Mouse (Mus musculus) yolk sac, embryonic 10.5 days (tissue): ENCODE measurements at regions not wholly inside any gene's neighbourhood (a gene's known extent, or its start where the extent isn't known, plus 50 kb on each side); places are given as distances from the start of the nearest gene placed in this dataset.

Source experiments
- DNase-seq: peaks from one replicate; pipeline ENCODE4 v3.0.0-alpha.2; 2017; ENCODE audit warnings: low spot score

DNA sequence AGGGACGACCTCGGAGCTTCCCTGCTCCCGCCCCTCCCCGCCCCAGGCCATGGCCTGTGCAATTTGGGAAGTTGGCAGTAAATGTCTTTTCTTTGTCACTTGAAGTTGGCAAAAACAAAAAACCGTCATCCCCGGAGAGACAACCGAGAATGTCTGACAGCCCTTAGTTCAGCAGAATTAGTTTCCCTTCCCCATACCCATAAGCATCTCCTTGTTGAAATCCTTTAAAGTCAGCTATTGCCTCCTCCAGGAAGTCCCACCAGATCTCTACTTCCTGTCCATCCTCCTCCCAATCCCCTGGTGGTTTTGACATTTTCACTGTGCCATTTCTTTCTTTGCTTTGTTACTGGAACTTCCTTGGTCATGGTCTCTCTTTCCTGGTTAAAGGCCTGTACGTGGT, 54.8 kb downstream of the Foxb1 start:
- DNase-seq: no peak

DNA sequence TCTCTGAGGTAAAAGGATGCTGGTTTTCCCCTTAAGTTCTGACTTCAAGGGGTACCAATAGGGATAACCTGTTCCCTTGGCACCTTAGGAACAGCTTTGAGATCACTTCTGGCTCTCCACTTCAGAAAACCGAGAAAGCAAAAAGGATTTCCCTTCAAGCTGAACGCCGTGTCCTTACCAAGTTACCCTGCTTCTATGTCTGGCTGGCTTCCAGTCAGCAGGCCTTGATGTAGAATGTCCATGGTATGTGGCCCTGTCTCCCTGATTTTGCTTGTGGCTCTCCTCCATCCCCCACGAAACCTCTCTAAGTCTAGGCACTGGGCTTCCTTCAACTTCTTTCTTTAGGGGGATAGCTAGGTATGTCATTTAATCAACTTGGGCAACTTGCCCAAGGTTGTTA, 55.7 kb downstream of the Foxb1 start:
- no peak for DNase-seq

DNA sequence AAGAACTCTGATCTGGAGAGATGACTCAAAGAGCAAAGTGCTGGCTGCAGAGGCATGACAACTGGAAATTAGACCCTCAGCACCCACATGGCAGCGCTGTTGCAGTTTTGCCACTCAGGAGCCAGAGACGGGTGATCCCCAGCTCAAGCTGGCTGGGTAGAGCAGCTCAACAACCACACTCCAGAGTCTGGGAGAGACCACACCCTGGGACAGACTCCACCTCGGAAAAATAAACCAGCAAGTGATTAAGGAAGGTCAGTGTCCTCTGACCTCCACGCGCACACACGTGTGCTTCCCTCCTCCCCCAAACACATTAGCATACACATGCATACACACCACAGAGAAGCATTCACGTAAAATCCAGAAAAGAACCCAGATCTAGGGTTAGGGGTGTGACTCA, 57.0 kb downstream of the Foxb1 start:
- DNase-seq: no peak

DNA sequence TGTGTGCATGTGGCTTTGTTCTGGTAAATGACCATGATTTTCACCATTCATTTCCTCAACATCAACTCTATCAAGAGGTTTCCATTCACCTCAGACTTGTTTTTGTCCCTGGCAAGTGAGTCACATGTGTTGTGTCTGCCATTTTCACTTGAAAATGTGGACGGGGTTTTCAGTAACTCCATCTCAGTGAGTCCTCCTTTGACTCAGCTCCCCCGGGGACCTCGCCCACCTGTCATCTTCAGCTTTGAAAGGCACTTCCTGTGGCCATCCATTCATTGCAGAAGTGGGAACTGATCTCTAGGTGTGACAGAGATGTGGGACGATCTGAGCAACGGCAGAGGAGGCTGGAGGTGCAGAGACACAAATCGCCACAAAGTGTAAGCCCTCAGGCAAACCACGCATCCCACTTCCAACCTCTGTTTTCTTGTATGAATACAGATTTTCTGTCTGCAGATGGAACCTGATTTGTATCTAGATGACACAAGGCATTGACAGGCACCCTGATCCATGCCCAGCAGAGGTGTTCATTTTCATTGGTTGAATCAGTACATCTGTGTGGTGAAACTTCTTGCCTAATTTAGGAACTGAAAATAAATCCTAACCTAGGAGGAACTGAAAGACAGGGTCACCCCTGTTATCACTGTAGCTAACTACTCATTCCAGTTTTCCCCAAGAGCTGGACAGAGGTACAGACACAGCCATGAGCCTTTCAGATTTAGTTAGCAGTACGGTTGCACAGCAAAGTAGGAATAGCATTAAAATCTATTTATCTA, 58.4 kb downstream of the Foxb1 start:
- DNase-seq: no peak

DNA sequence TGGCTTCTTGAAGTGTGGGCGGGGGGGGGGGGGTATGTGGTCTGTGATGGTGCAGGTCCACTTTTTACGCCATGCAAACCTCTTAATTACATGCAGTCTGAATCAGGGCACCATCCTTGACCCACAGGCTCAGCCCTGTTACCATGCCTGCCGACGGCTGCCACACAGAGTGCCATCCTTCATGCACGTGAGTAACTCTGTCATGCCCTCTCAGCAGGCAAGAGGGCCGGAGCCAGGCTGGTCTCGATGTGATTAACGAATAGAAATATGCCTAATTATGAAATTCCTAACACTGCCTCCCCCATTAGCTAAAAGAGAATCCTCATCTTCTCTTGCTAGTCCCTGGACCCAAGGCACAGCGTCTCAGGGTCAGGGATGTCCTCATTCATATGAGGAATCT, 60.0 kb downstream of the Foxb1 start:
- DNase-seq: no peak

DNA sequence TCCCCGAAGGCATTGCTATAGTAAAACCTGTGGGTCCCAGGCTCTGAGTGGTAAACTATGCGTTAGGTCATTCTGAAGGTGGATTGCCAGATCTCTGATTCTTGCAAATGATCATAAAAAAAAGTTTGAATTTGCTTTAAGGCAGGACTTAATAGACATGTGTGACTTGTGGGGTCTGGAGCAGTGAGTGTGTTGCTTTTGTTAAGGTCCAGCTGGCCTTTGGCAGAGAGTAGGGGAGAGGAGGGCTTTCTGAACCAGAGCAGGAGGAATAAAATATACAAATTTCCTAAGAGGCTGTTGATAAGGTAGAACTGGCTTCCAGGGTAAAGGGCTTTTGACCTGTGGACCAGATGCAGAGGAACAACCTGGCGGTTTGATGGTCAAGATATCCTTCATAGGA, 69.0 kb downstream of the Foxb1 start:
- no peak for DNase-seq

DNA sequence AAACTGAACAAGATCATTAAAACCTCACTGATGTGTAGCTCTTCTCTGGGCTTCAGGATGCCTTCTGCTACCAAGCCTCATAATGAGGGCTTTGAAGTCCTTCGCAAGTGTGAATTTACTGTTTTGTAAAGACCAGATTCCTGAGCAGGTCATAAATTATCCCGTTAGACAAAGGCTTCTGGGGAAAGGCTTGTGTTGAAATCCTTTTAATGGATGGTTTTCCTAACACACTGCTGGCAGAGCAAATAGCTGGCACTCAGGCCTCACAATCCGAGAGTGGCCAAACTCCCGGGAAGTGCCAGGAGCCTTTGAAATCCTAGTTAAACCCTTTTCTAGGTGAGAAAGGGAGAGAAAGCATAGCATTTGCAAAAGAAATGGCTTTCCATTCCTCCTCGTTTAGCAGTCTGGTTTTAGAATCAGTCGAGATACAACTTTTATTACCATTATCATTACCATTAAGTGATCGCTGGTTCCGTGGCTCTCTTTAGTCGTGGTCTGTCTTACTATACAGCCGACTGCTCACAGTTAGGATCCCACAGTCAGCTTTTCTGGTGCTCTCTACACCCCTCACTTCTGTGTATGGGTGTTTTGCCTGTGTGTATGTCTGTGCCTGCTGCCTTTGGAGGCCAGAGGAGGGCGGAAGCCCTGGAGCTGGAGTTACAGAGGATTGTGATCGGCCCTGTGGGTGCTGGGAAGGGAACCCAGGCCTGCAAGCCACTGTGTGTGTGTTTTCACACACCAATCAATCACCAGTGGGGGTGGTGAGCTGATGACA, 73.2 kb downstream of the Foxb1 start:
- peak; percentile 35 for DNase-seq

DNA sequence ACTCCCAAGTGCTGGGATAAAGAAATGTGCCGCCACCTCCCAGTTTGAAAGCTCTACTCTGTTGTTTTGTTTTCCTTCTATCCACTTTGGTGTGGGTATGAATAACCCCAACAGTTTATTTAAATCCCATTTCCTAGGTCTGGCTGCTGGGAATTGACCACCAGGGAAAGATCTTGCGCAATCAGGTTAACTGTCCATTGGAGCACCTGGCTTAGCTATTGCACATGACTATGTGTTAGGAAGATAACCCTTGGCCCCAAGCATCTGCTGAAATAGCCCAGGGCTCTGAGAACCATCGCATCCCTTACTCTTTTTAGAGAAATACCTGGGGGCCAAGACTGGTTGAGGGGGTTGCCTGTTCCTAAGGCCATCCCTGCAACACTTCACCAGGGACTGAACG, 74.0 kb downstream of the Foxb1 start:
- DNase-seq: peak; percentile 78

DNA sequence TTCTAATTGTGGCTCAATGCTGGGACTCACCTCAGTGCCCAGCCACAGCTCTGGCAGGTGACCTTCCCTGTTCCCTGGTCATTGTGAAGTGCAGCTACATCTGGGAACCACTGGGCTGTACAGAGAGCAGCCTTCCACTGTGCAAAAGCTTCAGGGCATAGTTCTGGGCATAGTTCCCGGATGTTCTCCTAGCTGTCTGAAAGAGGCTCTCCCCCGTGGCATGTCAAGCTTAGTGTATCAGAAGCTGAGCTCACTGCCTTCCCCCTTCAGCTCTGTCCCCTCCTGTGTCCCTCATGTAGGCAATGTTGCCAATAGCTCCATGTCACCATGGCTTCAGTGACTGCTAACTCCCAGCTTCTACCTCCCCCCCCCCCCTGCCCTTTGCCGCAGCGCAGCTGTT, 75.1 kb downstream of the Foxb1 start:
- DNase-seq: no peak

DNA sequence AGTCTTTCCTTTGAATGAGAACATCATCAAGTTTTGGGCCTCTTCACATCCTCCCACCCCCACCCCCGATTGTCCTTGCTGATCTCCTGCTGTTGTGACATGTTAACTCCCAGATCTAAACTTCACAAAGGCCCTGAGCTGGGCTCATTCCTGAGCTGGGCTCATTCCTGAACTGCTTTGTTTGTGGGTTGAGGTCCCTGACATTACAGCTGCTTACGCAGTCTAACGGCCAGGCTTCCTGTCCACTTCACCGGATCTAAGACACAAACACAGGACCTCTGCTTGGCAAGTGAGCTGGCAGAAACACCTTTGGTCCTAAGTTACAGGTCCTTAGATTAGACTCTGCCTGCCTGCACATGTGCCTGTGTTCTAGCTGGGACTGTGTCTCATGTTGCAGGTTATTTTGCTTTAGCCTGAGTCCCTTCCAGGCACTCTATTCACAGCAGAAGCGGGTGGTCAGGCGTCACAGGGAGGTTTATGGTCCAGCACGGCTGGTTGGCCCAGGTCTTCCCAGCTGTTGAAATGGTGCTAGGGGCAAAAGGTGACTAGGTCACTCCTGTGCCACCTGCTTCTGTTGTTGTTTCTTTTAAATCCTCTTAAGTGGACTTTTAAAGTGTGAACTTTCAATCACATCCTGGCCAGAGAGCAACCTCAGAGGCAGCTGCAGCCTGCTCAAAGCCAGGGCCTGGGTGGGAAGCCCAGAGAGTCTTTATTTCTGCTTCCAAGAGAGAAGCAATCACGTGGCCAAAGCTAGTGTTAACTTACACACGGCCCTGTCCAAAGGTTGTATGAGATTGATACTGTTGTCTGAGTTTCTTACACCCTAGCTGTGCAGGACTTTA, 79.1 kb downstream of the Foxb1 start:
- DNase-seq: peak; percentile 74

DNA sequence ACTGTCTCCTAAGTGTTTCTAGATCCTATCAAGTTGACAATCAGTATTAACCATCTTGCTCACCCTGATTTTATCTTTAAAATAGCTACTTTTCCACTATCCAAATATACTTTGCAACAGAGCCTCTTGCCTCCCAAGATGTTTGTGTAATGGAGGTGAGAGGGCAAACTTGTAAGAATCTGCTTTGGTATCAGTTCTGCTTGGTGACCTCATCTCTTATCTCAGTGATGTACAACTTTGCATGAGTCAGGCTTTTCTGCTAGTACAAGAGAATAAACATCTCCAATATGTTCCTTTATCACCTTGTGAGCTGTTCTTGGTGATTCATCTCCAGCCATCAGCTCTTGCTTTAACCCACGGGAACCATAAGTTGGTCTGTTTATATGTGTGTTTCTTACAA, 82.1 kb downstream of the Foxb1 start:
- DNase-seq: peak; percentile 52

DNA sequence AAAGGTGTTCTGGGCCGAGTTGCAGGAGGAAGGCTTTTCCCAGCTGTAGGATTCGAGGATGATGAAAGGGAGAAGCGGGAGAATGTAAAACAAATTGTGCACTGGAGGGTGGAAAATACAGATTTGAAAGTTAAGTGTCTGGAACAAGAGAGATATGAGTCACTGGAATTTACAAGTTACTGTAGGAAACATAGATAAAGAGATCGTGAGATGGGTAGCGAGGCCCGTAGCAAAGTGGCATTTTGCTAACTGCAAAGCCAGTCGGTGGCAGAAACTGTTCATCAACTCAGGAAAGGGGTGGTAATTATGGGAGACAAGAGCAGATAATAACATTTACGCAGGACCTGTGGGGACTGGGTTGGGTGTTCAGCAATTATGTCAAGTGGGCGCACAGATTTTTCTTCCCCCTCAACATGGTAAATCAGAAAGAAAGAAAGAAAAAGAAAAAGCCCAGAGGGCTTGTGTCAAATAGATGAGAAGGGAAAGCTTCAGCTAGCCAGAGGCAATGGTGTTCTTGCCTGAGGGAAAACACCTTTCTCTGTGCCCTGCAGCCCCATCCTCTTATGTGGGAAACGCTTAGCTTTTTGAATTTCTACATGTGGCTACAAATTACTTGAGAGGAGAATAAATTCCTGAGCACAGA, 87.2 kb downstream of the Foxb1 start:
- DNase-seq: no peak

DNA sequence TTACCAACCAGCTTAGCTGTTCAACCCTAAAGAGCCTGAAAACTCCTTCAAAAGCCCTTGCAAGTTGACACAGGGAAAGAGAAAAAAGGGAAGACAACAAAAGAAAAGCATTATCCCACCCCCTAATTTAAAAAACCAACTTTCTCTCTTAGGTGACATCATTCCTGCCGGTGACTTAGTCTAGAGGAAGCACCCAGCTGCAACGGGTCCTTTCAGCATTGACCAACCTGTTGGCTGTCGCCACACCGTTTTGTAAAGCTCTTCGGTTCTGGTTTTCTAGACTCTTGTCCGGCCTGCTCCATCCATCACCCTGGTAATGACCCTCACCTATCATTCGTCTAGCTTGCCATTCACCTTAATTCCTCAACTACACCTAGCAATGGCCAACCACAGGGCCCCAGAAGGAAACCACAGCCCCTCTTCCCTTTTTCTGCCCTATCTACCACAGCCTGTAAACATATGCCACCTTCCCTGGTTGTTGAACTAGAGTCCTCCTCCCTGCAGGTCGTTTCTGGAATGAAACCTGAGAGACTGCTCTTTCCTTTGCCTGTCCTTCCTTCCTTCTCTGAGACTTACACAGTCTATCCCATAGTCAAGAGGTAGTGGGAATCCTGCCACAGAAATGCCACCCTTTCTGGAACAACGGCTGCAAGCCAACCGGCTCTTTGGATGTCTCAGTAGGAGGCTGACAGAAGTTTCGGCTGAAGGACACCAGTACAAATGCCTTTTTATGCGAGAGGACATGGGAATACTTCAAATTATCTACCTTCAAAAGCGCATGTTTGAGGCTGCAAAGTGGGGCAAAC, 87.9 kb downstream of the Foxb1 start:
- no peak for DNase-seq

DNA sequence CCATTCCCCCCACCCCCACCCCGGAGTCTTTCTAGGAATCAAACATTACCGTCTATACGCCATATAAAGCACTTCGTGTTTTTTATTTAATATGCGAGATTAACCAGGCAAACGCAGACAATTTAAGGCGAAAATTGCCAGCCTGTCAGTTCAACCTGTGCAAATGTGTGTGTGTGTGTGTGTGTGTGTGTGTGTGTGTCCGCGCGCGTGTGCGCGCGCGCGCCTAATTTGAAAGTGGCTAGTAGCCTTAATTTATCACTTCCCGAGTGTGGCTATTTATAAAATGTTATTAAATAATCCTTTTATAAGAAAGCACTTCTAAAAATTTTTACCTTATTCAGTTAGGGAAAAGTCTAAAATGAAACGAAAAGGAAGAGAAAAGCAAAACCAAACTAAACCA, 89.5 kb downstream of the Foxb1 start:
- no peak for DNase-seq

DNA sequence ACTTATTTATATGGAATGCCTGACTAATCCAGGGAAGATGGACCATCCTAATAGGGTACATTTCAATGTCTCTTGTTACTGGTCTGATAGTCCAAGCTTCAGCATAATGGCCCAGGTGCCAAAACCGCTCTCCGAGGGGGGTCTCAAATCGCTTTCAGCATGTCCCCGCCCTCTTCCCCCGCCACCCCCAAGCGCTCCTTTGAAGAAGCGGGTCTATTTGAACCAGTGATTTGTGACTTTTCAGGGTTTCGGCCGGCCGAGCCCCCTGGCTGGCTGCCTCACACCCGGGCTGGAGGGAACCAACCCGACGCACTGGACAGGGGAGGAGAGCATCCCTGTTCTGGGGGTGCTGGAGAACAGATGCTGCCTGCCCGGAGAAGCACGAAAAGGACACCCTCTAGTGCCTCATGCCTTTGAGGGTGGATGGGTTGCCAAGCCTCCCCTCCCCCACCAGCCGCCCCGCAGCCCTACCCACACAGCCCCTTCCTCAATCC, 90.1 kb downstream of the Foxb1 start:
- peak; percentile 30 for DNase-seq

DNA sequence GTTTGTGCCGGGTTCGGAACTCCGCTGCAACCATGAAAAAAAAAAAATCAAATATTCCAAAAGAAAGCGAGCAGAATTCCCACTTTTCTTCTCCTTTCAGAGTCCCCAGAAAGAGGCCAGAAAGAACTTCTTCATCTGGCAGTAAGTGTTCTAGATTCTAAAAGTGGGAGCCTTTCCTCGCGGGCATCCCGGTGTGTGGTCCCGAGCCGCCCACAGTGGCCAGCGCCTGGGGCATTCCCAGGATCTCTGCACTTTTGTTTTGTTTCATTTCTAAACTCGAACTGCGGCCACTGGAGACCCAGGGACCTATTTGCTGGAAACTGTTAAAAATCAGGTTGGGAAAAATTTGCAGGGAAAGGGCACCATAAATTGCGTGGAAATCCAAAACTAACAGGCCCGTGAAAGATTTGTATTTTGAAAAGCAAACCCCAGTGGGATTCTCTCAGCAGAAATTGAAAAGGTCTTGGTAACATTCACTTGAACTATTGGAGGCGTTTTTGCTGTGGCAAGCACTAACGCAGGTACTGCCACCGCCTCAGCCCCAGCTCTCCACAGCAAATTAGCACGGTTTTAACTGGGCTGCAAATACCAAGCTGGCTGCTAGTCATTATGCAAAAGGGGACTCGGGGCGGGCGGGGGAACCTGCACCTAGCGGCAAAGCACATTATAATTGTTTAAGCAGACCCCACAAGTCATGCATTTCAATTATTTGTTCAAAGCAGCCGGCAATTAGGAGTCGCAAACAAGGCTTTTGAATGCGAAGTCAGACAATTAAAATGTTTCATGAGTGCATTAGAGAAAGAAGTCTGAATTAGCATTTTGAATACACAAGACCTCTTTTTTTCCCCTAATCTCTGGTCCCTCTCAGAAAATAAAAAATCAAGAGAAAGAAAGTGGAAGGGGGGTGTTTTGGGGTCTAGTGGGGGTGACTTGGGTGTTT, 90.9 kb downstream of the Foxb1 start:
- no peak for DNase-seq

DNA sequence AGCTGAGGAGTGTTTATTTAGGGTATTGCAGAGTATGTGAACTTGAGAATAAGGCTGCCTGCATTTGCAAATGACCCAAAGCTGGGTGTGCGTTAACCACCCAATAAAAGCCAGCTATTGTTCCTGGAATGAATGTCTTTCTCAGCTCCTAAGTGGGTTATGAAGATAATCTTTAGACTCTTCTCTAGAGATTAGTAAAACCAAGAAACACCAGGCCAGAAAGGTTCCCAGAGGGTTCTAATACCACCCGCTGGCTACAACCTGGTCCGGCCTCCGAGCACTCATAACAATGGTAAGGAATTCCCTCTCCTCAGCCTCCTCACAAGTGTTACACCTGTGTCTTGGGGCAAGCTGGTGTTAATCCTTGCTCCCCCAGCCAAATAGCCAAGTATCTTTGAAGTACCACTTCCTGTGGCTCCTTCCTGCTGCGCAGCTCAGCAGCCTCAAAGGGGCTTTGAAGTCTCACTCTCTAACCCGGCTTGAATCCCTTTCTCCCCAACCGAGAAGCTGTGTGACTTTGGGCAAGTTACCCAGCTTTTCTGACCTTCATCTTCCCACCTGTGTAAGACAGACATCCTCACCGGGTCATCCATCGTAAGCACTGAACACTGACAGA, 92.2 kb downstream of the Foxb1 start:
- no peak for DNase-seq

DNA sequence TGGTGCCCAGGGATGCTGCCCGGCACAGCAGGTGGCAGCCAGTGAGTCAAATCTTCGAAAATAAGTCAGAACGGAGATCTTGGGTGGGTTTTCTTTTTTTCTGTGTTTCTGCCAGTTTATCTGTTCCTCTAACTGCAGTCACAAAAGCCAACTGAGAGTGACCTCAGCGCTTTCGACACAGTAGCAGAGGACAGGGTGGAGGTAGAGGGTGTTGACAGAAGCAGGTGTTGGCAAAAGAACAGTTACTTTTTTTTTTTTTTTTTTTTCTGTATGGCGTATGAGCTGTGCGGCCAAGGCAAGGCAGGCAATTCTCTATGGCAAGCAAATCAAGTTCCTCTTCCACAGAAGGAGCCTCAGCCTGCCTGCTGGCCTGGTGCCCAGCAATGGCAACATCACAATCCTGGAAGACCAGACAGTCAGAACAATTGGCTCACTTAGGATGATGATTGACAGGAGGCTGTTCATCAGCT, 93.6 kb downstream of the Foxb1 start:
- DNase-seq: no peak

DNA sequence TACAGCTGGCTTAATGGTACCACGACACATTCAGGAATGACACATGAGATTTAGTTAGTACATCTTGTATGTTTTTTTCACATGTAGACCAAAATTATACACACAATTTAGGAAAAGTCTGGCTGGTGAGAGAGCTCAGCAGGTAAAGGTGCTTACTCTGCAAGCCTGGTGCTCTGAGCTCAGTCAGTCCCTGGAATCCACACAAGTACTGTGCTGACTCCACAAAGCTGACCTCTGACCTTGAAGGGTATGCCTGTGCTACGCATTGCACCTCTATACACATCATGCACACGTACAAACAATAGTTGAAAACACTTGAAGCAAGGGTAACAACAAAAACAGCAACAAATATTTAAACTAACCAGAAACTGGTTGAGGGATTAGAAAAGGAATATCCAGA, 96.5 kb downstream of the Foxb1 start:
- DNase-seq: no peak

DNA sequence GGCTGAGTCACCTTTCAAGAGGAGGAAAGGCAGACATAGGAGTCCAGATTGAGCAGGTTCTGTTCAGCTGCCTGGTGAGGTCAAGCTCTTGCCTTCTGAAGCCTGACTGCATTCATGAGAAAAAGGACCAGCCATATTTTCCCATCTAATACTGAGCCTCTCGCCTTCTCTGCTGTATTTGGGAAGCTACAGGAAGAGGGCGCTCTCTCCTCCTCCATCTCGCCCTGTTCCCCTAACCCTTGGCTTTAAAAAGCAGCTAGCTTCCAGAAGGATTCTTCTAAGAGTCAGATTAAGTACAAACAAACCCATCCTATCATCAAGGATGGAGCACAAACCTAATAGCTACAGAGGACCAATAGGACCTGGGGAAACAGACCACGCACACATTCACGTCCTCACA, 98.3 kb downstream of the Foxb1 start:
- no peak for DNase-seq
